Mouse (Mus musculus) thymus, postnatal 4 days (tissue): ENCODE measurements around the gene Thap2.

Experiments
- DNase-seq: peaks from one replicate; pipeline ENCODE4 v3.0.0; 2021

Gene Thap2

GRCm38 (mm10) chr10:115384221-115385017, at the start of gene Thap2, which contains the start of gene Zfc3h1:
Thap2 (minus strand) TSS chr10:115384443.
Zfc3h1 (plus strand) TSS chr10:115384959.
- DNase-seq: peak; percentile 97

DNA sequence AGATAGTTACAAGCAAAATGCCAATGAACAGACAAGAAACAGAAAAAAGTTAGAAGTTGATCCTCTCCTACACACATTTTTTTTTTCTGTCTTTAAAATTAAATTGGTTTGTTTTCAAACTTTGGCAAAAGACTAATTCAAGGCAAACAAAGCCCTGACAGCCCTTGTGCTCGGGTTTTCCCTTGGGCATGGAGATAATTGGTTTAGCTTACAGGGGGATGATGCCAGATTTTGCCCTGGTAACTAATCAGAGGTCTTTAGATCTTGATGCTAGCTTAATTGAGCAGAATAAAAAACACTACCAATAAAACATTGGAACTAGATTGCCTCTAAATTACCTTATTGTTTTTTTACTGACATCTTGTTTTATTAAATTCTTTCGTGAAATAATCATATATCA, 41.1 kb upstream of the Thap2 start:
- DNase-seq: no peak

GRCm38 (mm10) chr10:115421976-115422375, 37.7 kb upstream of the Thap2 start:
- DNase-seq: no peak

GRCm38 (mm10) chr10:115414056-115414455, 29.8 kb upstream of the Thap2 start:
- no peak for DNase-seq

- no peak for DNase-seq
These were observed 29.3 kb upstream of the Thap2 start for GRCm38 (mm10) chr10:115413496-115413895.

DNA sequence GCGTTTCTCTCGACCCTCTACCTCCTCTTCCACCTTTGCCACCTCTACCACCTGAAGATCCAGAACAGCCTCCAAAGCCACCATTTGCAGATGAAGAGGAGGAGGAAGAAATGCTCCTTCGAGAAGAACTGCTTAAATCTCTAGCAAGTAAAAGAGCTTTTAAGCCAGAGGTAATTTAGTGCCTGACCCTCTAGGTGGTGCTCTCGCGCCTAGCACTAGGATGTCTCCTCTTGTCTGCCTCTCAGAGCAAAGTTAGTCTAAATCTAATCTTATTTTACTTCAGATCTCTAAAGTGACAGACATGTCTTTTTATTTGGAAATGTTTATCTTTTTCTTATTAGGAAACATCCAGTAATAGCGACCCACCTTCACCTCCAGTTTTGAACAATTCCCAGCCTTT, 22.1 kb upstream of the Thap2 start:
- DNase-seq: peak; percentile 82

DNA sequence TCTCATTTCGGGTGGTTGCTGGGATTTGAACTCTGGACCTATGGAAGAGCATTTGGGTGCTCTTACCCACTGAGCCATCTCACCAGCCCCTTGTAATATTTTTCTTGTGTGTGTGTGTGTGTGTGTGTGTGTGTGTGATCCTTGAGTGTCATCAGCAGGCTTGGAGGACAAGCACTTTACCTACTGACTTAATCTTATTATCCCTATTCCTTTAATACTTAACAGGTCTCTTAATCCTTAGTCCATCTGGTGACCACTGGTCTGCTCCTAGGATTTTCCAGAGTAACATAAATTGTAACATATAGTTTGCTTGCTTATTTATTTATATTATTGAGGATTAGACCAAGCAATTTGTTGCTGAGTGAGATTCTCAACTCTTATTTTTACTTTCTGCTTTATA, 7.7 kb upstream of the Thap2 start:
- no peak for DNase-seq

DNA sequence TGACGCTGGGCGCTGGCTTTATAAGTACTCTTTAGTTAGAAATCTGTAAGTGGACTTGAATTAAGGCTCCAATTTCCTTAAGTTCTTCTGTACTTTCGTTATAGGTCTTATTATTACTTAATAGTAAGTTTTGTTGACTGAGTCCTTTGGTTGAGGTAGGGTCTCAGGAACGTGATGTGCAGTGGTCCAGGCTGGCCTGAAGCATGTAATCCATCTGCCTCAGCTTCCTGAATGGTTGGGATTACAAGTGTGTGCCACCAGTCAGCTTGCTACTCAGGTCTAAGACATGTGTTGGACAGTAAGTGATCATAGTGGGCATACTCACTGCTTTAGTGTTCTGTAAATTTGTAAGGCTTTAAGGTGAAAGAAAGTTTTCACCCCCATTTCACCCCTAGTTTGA, 6.8 kb upstream of the Thap2 start:
- DNase-seq: no peak

- DNase-seq: no peak
These were observed 3.6 kb upstream of the Thap2 start for GRCm38 (mm10) chr10:115387891-115388290.

DNA sequence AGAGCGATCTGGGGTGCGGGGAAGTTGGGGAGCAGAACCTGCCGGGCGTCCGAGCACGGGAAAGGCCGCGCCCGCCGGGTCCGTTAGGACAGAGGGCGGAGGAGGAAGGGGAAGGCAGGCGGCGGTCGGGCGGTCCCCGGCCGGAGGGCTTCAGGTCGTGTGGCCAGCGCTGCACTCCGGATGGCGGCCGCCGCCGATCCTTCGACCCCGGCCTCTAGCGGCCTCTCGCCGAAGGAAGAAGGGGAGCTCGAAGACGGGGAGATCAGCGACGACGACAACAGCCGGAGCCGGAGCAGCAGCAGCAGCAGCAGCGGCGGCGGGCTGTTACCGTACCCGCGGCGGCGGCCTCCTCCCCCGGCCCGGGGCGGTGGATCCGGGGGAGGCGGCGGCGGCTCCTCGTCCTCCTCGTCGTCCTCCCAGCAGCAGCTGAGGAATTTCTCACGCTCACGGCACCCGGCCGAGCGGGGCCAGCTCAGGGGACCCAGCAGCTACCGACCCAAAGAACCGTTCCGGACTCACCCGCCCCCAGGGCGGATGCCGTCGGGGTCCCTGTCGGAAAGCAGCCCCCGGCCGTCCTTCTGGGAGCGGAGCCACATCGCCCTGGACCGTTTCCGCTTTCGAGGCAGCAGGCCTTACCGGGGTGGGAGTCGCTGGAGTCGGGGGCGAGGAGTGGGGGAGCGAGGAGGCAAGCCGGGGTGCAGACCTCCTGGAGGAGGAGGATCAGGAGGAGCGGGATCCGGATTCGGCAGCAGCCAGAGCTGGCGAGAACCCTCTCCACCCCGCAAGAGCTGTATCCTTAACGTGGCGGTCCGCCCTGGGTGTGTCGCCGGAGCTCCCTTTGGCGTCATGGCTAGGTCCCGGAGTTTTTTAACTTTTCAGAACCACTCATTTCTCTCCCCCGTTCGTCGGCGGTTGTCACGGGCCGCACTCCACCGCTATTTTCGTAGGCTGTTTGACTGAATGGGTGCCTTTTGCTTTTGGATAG, 1.1 kb upstream of the Thap2 start:
- DNase-seq: peak; percentile 78

DNA sequence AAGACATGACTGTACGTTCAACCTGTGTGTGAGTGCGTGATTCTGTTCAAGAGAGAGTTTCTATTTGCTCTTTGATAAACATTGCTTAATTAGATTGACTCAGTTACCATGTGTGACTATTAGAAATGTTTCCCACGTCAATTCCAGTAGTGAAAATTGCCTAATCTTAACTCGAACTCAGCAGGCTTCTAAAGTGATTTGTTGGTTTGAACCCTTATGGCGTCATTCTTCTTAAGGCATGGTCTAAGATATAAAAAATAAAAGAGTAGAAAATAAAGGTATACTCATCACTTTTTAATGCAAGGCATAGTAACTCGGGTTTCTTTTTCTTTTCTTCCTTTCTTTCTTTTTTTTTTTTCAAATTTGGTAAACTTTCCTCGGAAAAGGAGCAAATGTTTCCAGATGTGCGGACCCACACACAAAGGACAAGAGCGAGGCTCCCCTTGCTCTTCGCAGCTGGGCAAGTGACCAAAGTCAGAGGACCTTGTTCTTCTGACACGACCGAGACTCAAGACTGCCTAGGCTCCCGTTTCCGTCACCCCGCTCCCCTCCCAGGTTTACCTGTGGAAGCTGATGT, 511 bp downstream of the Thap2 start:
- no peak for DNase-seq

GRCm38 (mm10) chr10:115382846-115383643, 1.2 kb downstream of the Thap2 start:
- DNase-seq: no peak

DNA sequence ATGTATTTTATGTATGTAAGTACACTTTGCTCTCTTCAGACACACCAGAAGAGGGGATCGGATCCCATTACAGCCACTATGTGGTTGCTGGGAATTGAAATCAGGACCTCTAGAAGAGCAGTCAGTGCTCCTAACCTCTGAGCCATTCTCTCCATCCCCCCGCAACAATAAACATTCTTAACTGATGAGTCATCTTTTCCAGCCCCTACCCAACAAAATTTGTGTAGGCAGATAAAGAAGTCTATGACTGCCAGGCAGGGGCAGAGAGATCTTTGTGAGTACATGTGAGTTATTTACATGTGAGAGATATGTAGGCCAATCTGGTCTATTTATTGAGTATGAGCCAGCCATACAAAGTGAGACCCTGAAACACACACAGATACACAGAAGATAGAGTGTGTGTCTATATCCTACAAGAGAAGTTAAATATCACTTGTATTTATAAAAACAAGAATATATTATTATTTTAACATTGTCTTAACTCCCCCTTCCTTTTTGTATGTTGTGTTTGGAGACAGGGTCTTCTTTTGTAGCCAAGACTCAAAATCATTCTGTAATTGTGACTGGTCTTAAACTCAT, 2.6 kb downstream of the Thap2 start:
- DNase-seq: no peak

DNA sequence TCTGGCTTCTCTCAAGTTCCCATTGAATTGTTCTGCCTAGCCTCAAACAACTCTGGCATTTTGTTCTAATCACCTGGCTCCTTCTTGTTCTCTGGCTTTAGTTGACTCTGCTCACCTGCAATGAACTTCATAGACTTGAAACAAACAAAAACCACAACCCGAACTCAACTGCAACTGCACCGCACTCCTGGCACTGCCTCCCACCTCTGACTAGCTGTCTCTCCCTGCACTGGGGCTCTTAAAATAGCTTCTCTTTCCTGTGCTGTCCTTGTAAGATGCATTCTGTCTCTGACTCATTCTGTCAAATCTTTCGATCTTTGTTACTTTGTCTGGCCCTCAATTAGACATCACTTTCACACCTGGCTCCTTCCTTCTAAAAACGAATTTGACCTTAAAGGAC, 21.1 kb downstream of the Thap2 start:
- peak; percentile 40 for DNase-seq

DNA sequence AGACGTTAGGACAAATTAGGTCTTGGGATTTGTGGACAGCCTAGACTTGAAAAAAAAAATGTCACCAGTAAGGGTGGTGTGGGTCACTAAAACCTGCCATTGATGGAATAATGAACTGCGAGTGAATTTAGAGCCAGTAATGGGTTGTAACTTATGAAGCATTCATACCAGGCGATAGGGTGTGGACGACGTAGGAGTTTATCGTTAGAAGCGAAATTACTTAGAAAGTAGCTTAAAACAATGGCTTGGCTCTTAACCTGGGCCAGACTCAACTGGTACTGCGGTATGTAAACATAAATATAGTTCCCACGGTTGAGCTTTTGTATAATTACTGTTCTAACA, 21.6 kb downstream of the Thap2 start:
- no peak for DNase-seq

GRCm38 (mm10) chr10:115361840-115362622, 22.2 kb downstream of the Thap2 start, which contains the start of gene Tmem19:
Tmem19 (minus strand) TSS chr10:115362501.
- DNase-seq: peak; percentile 98

- DNase-seq: no peak
These were observed 25.2 kb downstream of the Thap2 start for GRCm38 (mm10) chr10:115359066-115359465.

- no peak for DNase-seq
These were observed 25.9 kb downstream of the Thap2 start for GRCm38 (mm10) chr10:115358216-115358919.

DNA sequence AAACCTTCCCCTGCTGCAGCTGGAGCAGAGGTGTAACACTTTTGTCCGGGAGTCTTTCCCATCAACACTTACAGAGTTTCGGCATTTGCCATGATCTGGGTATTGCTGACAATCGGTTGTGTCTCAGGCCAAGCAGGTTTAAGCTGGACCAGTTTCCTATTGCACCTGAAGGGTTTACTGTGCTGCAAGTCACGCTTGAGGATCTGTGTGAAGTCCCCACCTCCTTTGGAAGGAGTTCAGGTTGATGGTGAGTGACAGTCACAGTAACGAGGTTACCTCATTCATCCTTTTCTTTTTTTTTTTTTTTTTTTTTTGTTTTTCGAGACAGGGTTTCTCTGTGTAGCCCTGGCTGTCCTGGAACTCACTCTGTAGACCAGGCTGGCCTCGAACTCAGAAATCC, 28.1 kb downstream of the Thap2 start:
- no peak for DNase-seq

GRCm38 (mm10) chr10:115355016-115355415, 29.2 kb downstream of the Thap2 start:
- no peak for DNase-seq

DNA sequence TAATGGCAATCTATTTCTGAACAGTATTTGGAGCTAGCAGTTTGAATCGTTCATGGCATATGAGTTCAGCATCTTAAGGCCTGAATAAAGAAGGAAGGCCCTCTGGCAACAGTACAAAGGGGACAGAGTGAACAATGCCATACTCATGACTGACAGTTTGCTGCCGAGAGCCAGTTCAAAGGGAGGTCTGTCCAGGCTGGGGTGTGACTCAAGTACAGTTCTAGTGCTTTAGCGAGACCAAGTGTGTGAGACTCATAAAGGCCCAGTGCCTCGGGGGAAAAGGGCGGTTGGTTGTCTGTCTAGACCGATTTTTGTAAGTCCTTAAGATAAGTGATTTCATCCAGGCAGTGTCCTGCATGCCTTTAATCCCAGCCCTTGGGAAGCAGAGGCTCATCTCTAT, 29.7 kb downstream of the Thap2 start:
- no peak for DNase-seq
